Mouse (Mus musculus): ENCODE measurements around the gene Prrc2b.

DNA sequence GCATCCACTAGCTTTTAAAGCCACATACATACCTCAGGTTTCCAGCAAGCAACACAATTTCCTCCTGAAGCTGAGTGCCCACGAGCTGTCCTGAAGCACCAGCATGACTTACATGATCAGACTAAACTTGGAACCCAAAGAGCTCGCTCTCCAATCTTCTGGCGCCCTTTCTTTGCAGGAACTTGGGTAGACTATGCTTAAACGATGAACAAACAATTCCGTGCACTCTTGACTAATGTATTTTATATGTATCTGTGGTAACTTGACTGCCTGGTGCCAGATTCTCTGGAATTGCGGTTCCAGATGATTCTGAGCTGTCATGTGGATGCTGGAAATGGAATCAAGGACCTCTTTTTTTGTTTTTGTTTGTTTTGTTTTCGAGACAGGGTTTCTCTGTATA, 84.6 kb downstream of the Prrc2b start:
- TF ChIP-seq GATA1 (IDR thresholded peaks at IDR 0.05; ENCODE audit: low read length) (no peak), TAL1 (IDR thresholded peaks at IDR 0.05; ENCODE audit: low read length) (no peak)
